16 mouse cellular contexts compared by ENCODE assay signal in genomic region chr8:126846188-126846565, GRCm38 (mm10).
DNase-seq lines count a peak whose midpoint lies in the region; ATAC-seq and TF ChIP-seq lines count a peak whose summit lies in the region.
"Had no signal": no experiment of that assay in that cellular context is flagged by ENCODE, and none has a peak within 500 bp of the region (broad histone marks: within the 10 kb centered on the region; RNA-seq: fewer than 3 reads in every experiment).

No protein-coding gene starts in this region.

- no peak for TF ChIP-seq POLR2A in CH12.LX (IDR thresholded peaks at IDR 0.05; ENCODE audit: low read depth, low read length)

- peak; percentile 87 for TF ChIP-seq EP300 in CH12.LX (IDR thresholded peaks at IDR 0.05; ENCODE audit: low read length)
- TF ChIP-seq EP300 in stomach, postnatal 0 days (optimal IDR thresholded peaks at IDR 0.05): no peak

- peak overlapping the region; percentile 44; the same call in 1 of the 2 replicates for H3K27ac ChIP-seq in liver, embryonic 16.5 days (ENCODE audit: low read length)
- no peak overlapping the region for H3K27ac ChIP-seq in liver, embryonic 11.5 days (ENCODE audit: low read depth, low read length)
- H3K27ac ChIP-seq in CH12.LX (ENCODE audit: insufficient read depth, low read depth): peak overlapping the region; percentile 97
- H3K27ac ChIP-seq in brown adipose tissue, adult 24 weeks (replicated peaks; ENCODE audit: low read depth, low read length): peak overlapping the region; percentile 75
- peak overlapping the region; percentile 73; the same call in 1 of the 2 replicates for H3K27ac ChIP-seq in stomach, postnatal 0 days (replicated peaks)
- H3K27ac ChIP-seq: forebrain, embryonic 10.5 days; neural tube, embryonic 13.5 days had no signal

- H3K9ac ChIP-seq in liver, embryonic 16.5 days (ENCODE audit: low read depth, low read length): no peak overlapping the region
- no peak overlapping the region for H3K9ac ChIP-seq in liver, embryonic 11.5 days (ENCODE audit: low read depth, low read length)
- no peak overlapping the region; the same call in 1 of the 2 replicates for H3K9ac ChIP-seq in CH12.LX (ENCODE audit: insufficient read depth, low read depth)
- H3K9ac ChIP-seq in stomach, postnatal 0 days (ENCODE audit: low read length): no peak overlapping the region
- H3K9ac ChIP-seq: liver, embryonic 15.5 days; neural tube, embryonic 13.5 days had no signal

- H3K36me3 ChIP-seq in liver, embryonic 16.5 days (ENCODE audit: control insufficient read depth, insufficient read depth): no peaks in the 10 kb centered on the region
- no peaks in the 10 kb centered on the region for H3K36me3 ChIP-seq in liver, embryonic 11.5 days (ENCODE audit: control insufficient read depth, insufficient read depth, low read length)
- H3K36me3 ChIP-seq in CH12.LX (replicated peaks in 1 of 2; ENCODE audit: control insufficient read depth in 1 of 2, insufficient read depth in 1 of 2, low read length in 1 of 2): peaks cover 0 to 16% of the 10 kb centered on the region in 2 experiments
- no peaks in the 10 kb centered on the region for H3K36me3 ChIP-seq in stomach, postnatal 0 days (ENCODE audit: control insufficient read depth, insufficient read depth, low read length)
- H3K36me3 ChIP-seq: forebrain, embryonic 10.5 days; liver, embryonic 15.5 days; neural tube, embryonic 13.5 days had no signal

- ATAC-seq in liver, embryonic 16.5 days (ENCODE audit: low read depth): no peak
- ATAC-seq in liver, embryonic 11.5 days (replicated peaks; ENCODE audit: low FRiP score): no peak
- no peak for ATAC-seq in stomach, postnatal 0 days (ENCODE audit: low FRiP score, low TSS enrichment)
- ATAC-seq: hindbrain, embryonic 16.5 days had no signal

- in situ Hi-C loops in CH12.LX (cut with MboI; ENCODE audit: low pct_ligation_motif_present, low pct_unique_long_range_greater_than_20kb, low sequenced_read_pairs): loop anchor here (5.0 kb wide), 3 partner anchors 36 to 349 kb away; no protein-coding TSS in a partner anchor

- H3K27me3 ChIP-seq in liver, embryonic 16.5 days (ENCODE audit: control insufficient read depth, insufficient read depth, low read depth, low read length): no peaks in the 10 kb centered on the region
- no peaks in the 10 kb centered on the region for H3K27me3 ChIP-seq in liver, embryonic 11.5 days (replicated peaks; ENCODE audit: control insufficient read depth, insufficient read depth, low read length)
- no peaks in the 10 kb centered on the region for H3K27me3 ChIP-seq in CH12.LX (replicated peaks)
- H3K27me3 ChIP-seq in stomach, postnatal 0 days (ENCODE audit: control insufficient read depth, insufficient read depth, low read length): no peaks in the 10 kb centered on the region
- H3K27me3 ChIP-seq: liver, embryonic 15.5 days; neural tube, embryonic 13.5 days had no signal

- no peak for TF ChIP-seq CTCF in CH12.LX (conservative IDR thresholded peaks at IDR 0.05 in 1 of 2, IDR thresholded peaks at IDR 0.05 in 1 of 2; ENCODE audit: low read depth in 2 of 2, low read length in 2 of 2)
- no peak for TF ChIP-seq CTCF in stomach, postnatal 0 days (IDR thresholded peaks at IDR 0.05; ENCODE audit: low read depth)

- H3K79me2 ChIP-seq in CH12.LX (replicated peaks; ENCODE audit: control insufficient read depth, extremely low read depth, insufficient read depth, poor library complexity, severe bottlenecking): no peaks in the 10 kb centered on the region

- H3K9me3 ChIP-seq in liver, embryonic 16.5 days (replicated peaks; ENCODE audit: control insufficient read depth, low read length): no peaks in the 10 kb centered on the region
- no peaks in the 10 kb centered on the region for H3K9me3 ChIP-seq in liver, embryonic 11.5 days (ENCODE audit: control insufficient read depth, low read length)
- H3K9me3 ChIP-seq in CH12.LX (replicated peaks; ENCODE audit: low read length): no peaks in the 10 kb centered on the region
- H3K9me3 ChIP-seq in stomach, postnatal 0 days (ENCODE audit: control insufficient read depth, low read length): no peaks in the 10 kb centered on the region
- H3K9me3 ChIP-seq: forebrain, embryonic 10.5 days; liver, embryonic 15.5 days; neural tube, embryonic 13.5 days had no signal

- H3K4me2 ChIP-seq in liver, embryonic 16.5 days (ENCODE audit: low read depth, low read length): no peak overlapping the region
- no peak overlapping the region for H3K4me2 ChIP-seq in liver, embryonic 11.5 days
- no peak overlapping the region for H3K4me2 ChIP-seq in CH12.LX (ENCODE audit: insufficient read depth, low read depth, poor library complexity, severe bottlenecking)
- no peak overlapping the region for H3K4me2 ChIP-seq in stomach, postnatal 0 days (replicated peaks; ENCODE audit: low read depth)
- H3K4me2 ChIP-seq: liver, embryonic 15.5 days; neural tube, embryonic 13.5 days had no signal

- no peak for DNase-seq in liver, embryonic 11.5 days (ENCODE audit: low spot score)
- DNase-seq in CH12.LX (ENCODE audit: extremely low read depth): peak; percentile 74
- no peak for DNase-seq in stomach, postnatal 0 days (ENCODE audit: low spot score)
- no peak for DNase-seq in kidney, adult 9 months
- DNase-seq in adrenal gland, postnatal 25 days: no peak
- DNase-seq: cerebellum, adult 11-12 months; heart, postnatal 10 days; kidney, adult 11 months; kidney, postnatal 36 days; right cerebral cortex, postnatal 4 days had no signal

- TF ChIP-seq RAD21 in CH12.LX (IDR thresholded peaks at IDR 0.05; ENCODE audit: low read depth, low read length): no peak; the same call in 1 of the 2 replicates

- peaks cover 38% of the 10 kb centered on the region for H3K4me1 ChIP-seq in liver, embryonic 16.5 days (ENCODE audit: control insufficient read depth, low read depth, low read length)
- peaks cover 39% of the 10 kb centered on the region for H3K4me1 ChIP-seq in liver, embryonic 11.5 days (replicated peaks; ENCODE audit: control insufficient read depth, insufficient read depth, low read length)
- H3K4me1 ChIP-seq in CH12.LX (ENCODE audit: control insufficient read depth in 1 of 2, insufficient read depth in 2 of 2): peaks cover 65 to 91% of the 10 kb centered on the region in 2 experiments
- H3K4me1 ChIP-seq in brown adipose tissue, adult 24 weeks (ENCODE audit: control insufficient read depth, insufficient read depth, insufficient read length, low read length): peaks cover 33% of the 10 kb centered on the region
- no peaks in the 10 kb centered on the region; the same call in 1 of the 2 replicates for H3K4me1 ChIP-seq in stomach, postnatal 0 days (replicated peaks; ENCODE audit: control insufficient read depth, insufficient read depth)

- 20% methylated on average over 3 of the region's 3 CpGs for WGBS in liver, embryonic 16.5 days (ENCODE audit: insufficient replicate concordance)
- WGBS in liver, embryonic 11.5 days: 48% methylated on average over 3 of the region's 3 CpGs
- WGBS in stomach, postnatal 0 days: 51% methylated on average over 3 of the region's 3 CpGs

- dilution Hi-C loops in CH12.LX (cut with MboI; ENCODE audit: extremely low pct_ligation_motif_present, extremely low pct_unique_long_range_greater_than_20kb, low sequenced_read_pairs): no loop called here

- no peak overlapping the region for H3K4me3 ChIP-seq in liver, embryonic 16.5 days (ENCODE audit: low read depth, low read length)
- H3K4me3 ChIP-seq in liver, embryonic 11.5 days (ENCODE audit: low read depth, low read length): no peak overlapping the region
- H3K4me3 ChIP-seq in CH12.LX (replicated peaks in 1 of 3; ENCODE audit: low read depth in 2 of 3, low read length in 2 of 3, poor library complexity in 1 of 3): peak overlapping the region in 2 of 3 experiments; percentile 8 to 18
- no peak overlapping the region; the same call in 1 of the 2 replicates for H3K4me3 ChIP-seq in brown adipose tissue, adult 24 weeks (ENCODE audit: insufficient read depth, low read depth, low read length)
- H3K4me3 ChIP-seq in stomach, postnatal 0 days (ENCODE audit: low read depth, low read length): no peak overlapping the region
- H3K4me3 ChIP-seq: forebrain, embryonic 10.5 days; liver, embryonic 15.5 days; neural tube, embryonic 13.5 days had no signal

TF ChIP-seq in CH12.LX, 34 proteins besides CTCF, POLR2A, EP300 and RAD21 (continues in another document):
- TF ChIP-seq PAX5 (IDR thresholded peaks at IDR 0.05; ENCODE audit: low read length) (no peak), BHLHE40 (IDR thresholded peaks at IDR 0.05; ENCODE audit: low read depth, low read length) (0 out of 2 replicates have a peak, but pooled peaks have one; percentile 12), ZC3H11A (IDR thresholded peaks at IDR 0.05; ENCODE audit: low read depth, low read length) (no peak), UBTF (IDR thresholded peaks at IDR 0.05; ENCODE audit: low read depth, low read length) (no peak), IRF4 (IDR thresholded peaks at IDR 0.05; ENCODE audit: low read depth, low read length) (peak; percentile 84), GABPA (IDR thresholded peaks at IDR 0.05; ENCODE audit: insufficient replicate concordance, low read depth, low read length) (no peak), POLR2AphosphoS2 (IDR thresholded peaks at IDR 0.05; ENCODE audit: low read depth, low read length) (no peak), SIN3A (IDR thresholded peaks at IDR 0.05; ENCODE audit: low read length) (no peak), MAX (IDR thresholded peaks at IDR 0.05; ENCODE audit: low read length) (no peak), MEF2A (IDR thresholded peaks at IDR 0.05; ENCODE audit: borderline replicate concordance, low read depth, low read length) (0 out of 2 replicates have a peak, but pooled peaks have one; percentile 25), MXI1 (IDR thresholded peaks at IDR 0.05; ENCODE audit: low read depth, low read length) (no peak), ETS1 (conservative IDR thresholded peaks at IDR 0.05; ENCODE audit: low read depth, low read length) (peak; percentile 74), NELFE (IDR thresholded peaks at IDR 0.05; ENCODE audit: low read depth, low read length) (no peak), CHD1 (IDR thresholded peaks at IDR 0.05; ENCODE audit: low read depth, low read length) (no peak; the same call in 1 of the 2 replicates), CHD2 (IDR thresholded peaks at IDR 0.05; ENCODE audit: low read length) (no peak; the same call in 1 of the 2 replicates), MAZ (IDR thresholded peaks at IDR 0.05; ENCODE audit: low read depth, low read length) (no peak), MYC (IDR thresholded peaks at IDR 0.05; ENCODE audit: low read depth, low read length) (0 out of 2 replicates have a peak, but pooled peaks have one; percentile 58), NRF1 (IDR thresholded peaks at IDR 0.05; ENCODE audit: low read depth, low read length) (no peak), ELF1 (IDR thresholded peaks at IDR 0.05; ENCODE audit: low read depth, low read length) (no peak), SMC3 (IDR thresholded peaks at IDR 0.05; ENCODE audit: low read depth, low read length) (no peak), ZMIZ1 (IDR thresholded peaks at IDR 0.05; ENCODE audit: low read depth, low read length) (no peak), JUND (conservative IDR thresholded peaks at IDR 0.05; ENCODE audit: low read depth, low read length) (no peak), ZNF384 (IDR thresholded peaks at IDR 0.05; ENCODE audit: low read depth, low read length) (no peak)

Comparison
In these comparisons a context has a peak if more than half of its experiments do, and no peak if none do; other contexts are left out.
1. H3K4me3 ChIP-seq: peak in CH12.LX (2 of 3); none in liver, embryonic 16.5 days (single experiment), liver, embryonic 11.5 days (single experiment), brown adipose tissue, adult 24 weeks (single experiment) and stomach, postnatal 0 days (single experiment).